Mouse (Mus musculus) kidney, postnatal 25 days (tissue): ENCODE measurements at regions not wholly inside any gene's neighbourhood (a gene's known extent, or its start where the extent isn't known, plus 50 kb on each side); places are given as distances from the start of the nearest gene placed in this dataset.

ENCODE experiments used
- DNase-seq, 2 experiments: peaks; one replicate each; pipeline ENCODE4 v3.0.0; 2021; ENCODE audit warnings: mixed read lengths in 2 of 2

GRCm38 (mm10) chr2:51234427-51234826 lies 85.5 kb upstream of the Rnd3 start:
- no peak for DNase-seq

- no peak for DNase-seq
These were observed 73.9 kb upstream of the Rnd3 start for GRCm38 (mm10) chr2:51222851-51223250.

- DNase-seq: no peak
These were observed 70.8 kb upstream of the Rnd3 start for GRCm38 (mm10) chr2:51219714-51220113.

- no peak for DNase-seq
These were observed 58.5 kb upstream of the Rnd3 start for GRCm38 (mm10) chr2:51207150-51208022.

- DNase-seq: no peak
These were observed 57.4 kb upstream of the Rnd3 start for GRCm38 (mm10) chr2:51206332-51206731.
